Mouse (Mus musculus): ENCODE measurements around the gene F3.

DNA sequence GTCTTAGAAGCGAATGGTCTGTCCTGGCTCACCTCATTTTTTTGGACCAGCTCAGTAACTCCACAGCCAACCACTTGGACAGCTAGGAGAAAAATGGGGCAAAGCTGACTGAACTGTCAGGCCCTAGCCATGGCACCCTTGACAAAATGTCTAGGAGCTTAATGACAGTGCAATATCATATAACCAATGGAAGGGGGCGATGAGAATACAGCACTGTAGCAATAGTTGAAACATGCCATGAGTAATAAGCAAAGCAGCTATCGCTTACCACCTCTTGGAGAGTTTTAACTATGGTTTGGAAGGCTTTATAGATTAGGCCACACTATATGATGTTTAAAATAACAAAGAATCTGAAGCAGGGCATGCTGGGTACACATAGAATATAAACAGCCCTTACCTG, 45.4 kb downstream of the F3 start:
- TF ChIP-seq POLR2A (IDR thresholded peaks at IDR 0.05; ENCODE audit: control insufficient read depth, extremely low read depth, insufficient read depth, low read length, poor library complexity) (no peak), CTCF (IDR thresholded peaks at IDR 0.05; ENCODE audit: borderline replicate concordance, control insufficient read depth, extremely low read depth, insufficient read depth, low read length, poor library complexity) (no peak)
